Mouse (Mus musculus): ENCODE measurements at regions not wholly inside any gene's neighbourhood (a gene's known extent, or its start where the extent isn't known, plus 50 kb on each side); places are given as distances from the start of the nearest gene placed in this dataset.

- Histone ChIP-seq H3K27me3 (replicated peaks) (no peaks in the 10 kb centered on the region), H3K27ac (ENCODE audit: insufficient read depth, low read depth) (no peak overlapping the region), H3K9me3 (replicated peaks; ENCODE audit: low read length) (peaks cover 15% of the 10 kb centered on the region), H3K4me3 (replicated peaks in 1 of 3; ENCODE audit: low read depth in 2 of 3, low read length in 2 of 3, poor library complexity in 1 of 3) (no peak overlapping the region), H3K4me1 (ENCODE audit: control insufficient read depth in 1 of 2, insufficient read depth in 2 of 2) (no peaks in the 10 kb centered on the region), H3K79me2 (replicated peaks; ENCODE audit: control insufficient read depth, extremely low read depth, insufficient read depth, poor library complexity, severe bottlenecking) (no peaks in the 10 kb centered on the region), H3K4me2 (ENCODE audit: insufficient read depth, low read depth, poor library complexity, severe bottlenecking) (no peak overlapping the region), H3K9ac (ENCODE audit: insufficient read depth, low read depth) (no peak overlapping the region), H3K36me3 (replicated peaks in 1 of 2; ENCODE audit: control insufficient read depth in 1 of 2, insufficient read depth in 1 of 2, low read length in 1 of 2) (no peaks in the 10 kb centered on the region)
- in situ Hi-C loops (cut with MboI; ENCODE audit: low pct_ligation_motif_present, low pct_unique_long_range_greater_than_20kb, low sequenced_read_pairs): no loop called here
- no peak for DNase-seq (ENCODE audit: extremely low read depth)
- TF ChIP-seq MYC (IDR thresholded peaks at IDR 0.05; ENCODE audit: low read depth, low read length) (no peak), CHD1 (IDR thresholded peaks at IDR 0.05; ENCODE audit: low read depth, low read length) (no peak), MXI1 (IDR thresholded peaks at IDR 0.05; ENCODE audit: low read depth, low read length) (no peak), RAD21 (IDR thresholded peaks at IDR 0.05; ENCODE audit: low read depth, low read length) (no peak), CHD2 (IDR thresholded peaks at IDR 0.05; ENCODE audit: low read length) (no peak), MEF2A (IDR thresholded peaks at IDR 0.05; ENCODE audit: borderline replicate concordance, low read depth, low read length) (no peak), ELF1 (IDR thresholded peaks at IDR 0.05; ENCODE audit: low read depth, low read length) (no peak), TBP (conservative IDR thresholded peaks at IDR 0.05; ENCODE audit: low read depth, low read length) (no peak), SIN3A (IDR thresholded peaks at IDR 0.05; ENCODE audit: low read length) (no peak), GABPA (IDR thresholded peaks at IDR 0.05; ENCODE audit: insufficient replicate concordance, low read depth, low read length) (no peak), RCOR1 (conservative IDR thresholded peaks at IDR 0.05; ENCODE audit: low read depth, low read length) (no peak), NRF1 (IDR thresholded peaks at IDR 0.05; ENCODE audit: low read depth, low read length) (no peak), MAX (IDR thresholded peaks at IDR 0.05; ENCODE audit: low read length) (no peak), ZC3H11A (IDR thresholded peaks at IDR 0.05; ENCODE audit: low read depth, low read length) (no peak), HCFC1 (IDR thresholded peaks at IDR 0.05; ENCODE audit: low read depth, low read length) (no peak), E2F4 (IDR thresholded peaks at IDR 0.05; ENCODE audit: insufficient replicate concordance, low read depth, low read length) (no peak), SMC3 (IDR thresholded peaks at IDR 0.05; ENCODE audit: low read depth, low read length) (no peak), PAX5 (IDR thresholded peaks at IDR 0.05; ENCODE audit: low read length) (no peak), EP300 (IDR thresholded peaks at IDR 0.05; ENCODE audit: low read length) (no peak), UBTF (IDR thresholded peaks at IDR 0.05; ENCODE audit: low read depth, low read length) (no peak)
- dilution Hi-C loops (cut with MboI; ENCODE audit: extremely low pct_ligation_motif_present, extremely low pct_unique_long_range_greater_than_20kb, low sequenced_read_pairs): no loop called here
Measured at GRCm38 (mm10) chr2:64413263-64413662, 315.4 kb upstream of the Fign start.

GRCm38 (mm10) chr2:64395946-64396345, 298.1 kb upstream of the Fign start:
- H3K4me1 ChIP-seq (ENCODE audit: control insufficient read depth in 1 of 2, insufficient read depth in 2 of 2): no peaks in the 10 kb centered on the region
- H3K9me3 ChIP-seq (replicated peaks; ENCODE audit: low read length): peaks cover 32% of the 10 kb centered on the region
- no peaks in the 10 kb centered on the region for H3K27me3 ChIP-seq (replicated peaks)
- no peaks in the 10 kb centered on the region for H3K36me3 ChIP-seq (replicated peaks in 1 of 2; ENCODE audit: control insufficient read depth in 1 of 2, insufficient read depth in 1 of 2, low read length in 1 of 2)
- in situ Hi-C loops (cut with MboI; ENCODE audit: low pct_ligation_motif_present, low pct_unique_long_range_greater_than_20kb, low sequenced_read_pairs): no loop called here
- no peak overlapping the region for H3K4me3 ChIP-seq (replicated peaks in 1 of 3; ENCODE audit: low read depth in 2 of 3, low read length in 2 of 3, poor library complexity in 1 of 3)
- dilution Hi-C loops (cut with MboI; ENCODE audit: extremely low pct_ligation_motif_present, extremely low pct_unique_long_range_greater_than_20kb, low sequenced_read_pairs): no loop called here
- H3K79me2 ChIP-seq (replicated peaks; ENCODE audit: control insufficient read depth, extremely low read depth, insufficient read depth, poor library complexity, severe bottlenecking): no peaks in the 10 kb centered on the region
- H3K27ac ChIP-seq (ENCODE audit: insufficient read depth, low read depth): no peak overlapping the region
- no peak overlapping the region for H3K9ac ChIP-seq (ENCODE audit: insufficient read depth, low read depth)
- no peak overlapping the region for H3K4me2 ChIP-seq (ENCODE audit: insufficient read depth, low read depth, poor library complexity, severe bottlenecking)
- DNase-seq (ENCODE audit: extremely low read depth): no peak
- TF ChIP-seq ETS1 (conservative IDR thresholded peaks at IDR 0.05; ENCODE audit: low read depth, low read length): no peak
- no peak for TF ChIP-seq USF1 (IDR thresholded peaks at IDR 0.05; ENCODE audit: low read depth, low read length)

All from CH12.LX (cell line).